Mouse (Mus musculus): ENCODE measurements around the gene Tyk2.

Gene Tyk2

DNA sequence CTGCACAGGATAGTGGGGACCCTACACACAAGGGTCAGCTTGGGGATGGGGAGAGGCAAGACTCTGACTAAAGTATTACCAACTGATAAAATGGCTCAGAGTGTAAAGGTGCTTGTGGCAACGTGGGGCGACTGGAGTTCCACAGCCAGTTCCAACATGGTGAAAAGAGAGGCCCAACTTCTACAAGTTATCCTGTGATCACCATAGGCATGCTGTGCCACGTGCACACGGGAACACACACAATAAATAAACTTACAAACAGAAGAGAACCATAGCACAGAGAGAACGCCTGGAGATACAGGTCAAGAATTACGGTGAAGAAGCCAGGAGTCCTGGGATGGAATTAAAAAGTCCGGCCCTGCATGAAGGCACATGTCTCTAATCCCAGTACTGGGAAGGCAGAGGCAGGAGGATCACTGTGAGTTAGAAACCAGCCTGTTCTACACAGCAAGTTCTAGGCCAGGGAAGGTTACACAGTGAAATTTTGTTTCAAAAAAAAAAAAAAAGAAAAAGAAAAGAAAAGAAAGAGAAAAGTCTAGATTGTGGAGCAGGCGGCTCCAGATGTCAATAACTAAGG is 18.1 kb upstream of the Tyk2 start:
- no peak for DNase-seq

DNA sequence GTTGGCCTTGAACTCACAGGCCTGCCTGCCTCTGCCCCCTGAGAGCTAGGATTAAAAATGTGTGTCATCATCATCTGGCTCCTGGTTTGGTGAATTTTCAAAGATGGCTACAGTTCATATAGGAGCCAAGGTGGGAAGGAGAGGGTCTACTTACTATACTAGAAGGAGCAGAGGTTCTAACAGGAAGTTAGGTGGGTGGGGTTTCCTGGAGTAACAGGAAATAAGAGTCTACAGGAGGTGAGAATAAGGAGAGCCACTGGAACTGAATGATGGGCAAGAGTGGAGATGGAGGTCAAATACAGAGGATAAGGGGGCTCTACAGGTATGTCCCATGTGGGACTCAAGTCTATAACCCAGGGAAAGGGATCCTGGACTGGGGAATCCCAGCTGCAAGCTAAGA is 17.4 kb upstream of the Tyk2 start:
- DNase-seq = no peak

- DNase-seq = peak; percentile 55
Observed at GRCm38 (mm10) chr9:21146722-21147121, 15.7 kb upstream of the Tyk2 start.

DNA sequence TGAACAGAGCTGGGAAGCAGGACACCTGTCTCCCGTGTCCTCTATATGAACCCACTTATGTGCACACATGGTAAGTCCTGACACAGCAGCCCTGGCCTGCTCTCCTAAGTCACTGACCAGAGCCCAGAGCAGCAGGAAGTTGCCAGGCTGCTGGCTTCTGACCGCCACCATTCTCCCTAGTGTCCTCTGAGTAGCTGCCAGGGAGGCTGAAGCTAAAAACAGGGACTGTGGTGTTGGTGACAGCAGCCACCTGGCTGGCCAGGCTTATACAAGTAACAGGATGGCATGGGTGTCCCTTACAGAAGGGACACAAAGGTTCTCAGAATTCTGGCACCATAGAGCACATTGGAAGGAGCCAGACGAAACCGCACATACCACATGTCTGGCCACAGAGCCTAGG is 14.4 kb upstream of the Tyk2 start:
- DNase-seq = no peak

DNA sequence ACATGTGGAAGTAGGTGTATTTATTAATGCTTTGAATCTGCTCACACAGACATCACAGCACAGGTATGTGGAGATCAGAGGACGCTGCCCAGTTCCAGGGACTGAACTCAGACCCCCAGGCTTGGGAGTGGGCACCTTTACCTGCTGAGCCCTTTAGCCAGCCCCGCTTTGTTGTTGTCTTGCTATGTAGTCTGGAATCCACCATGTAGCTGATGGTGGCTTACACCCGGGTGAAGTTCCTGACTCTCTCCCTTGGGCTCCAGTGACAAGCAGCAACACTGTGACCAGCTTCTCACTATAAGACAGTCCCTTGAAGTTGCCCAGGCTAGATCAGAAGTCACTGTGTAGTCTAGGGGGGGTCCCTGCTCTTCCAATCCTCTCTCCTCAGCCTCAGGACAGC is 13.3 kb upstream of the Tyk2 start:
- DNase-seq = no peak

- no peak for DNase-seq
Observed at GRCm38 (mm10) chr9:21141922-21142321, 10.9 kb upstream of the Tyk2 start.

GRCm38 (mm10) chr9:21138386-21138785 is 7.3 kb upstream of the Tyk2 start:
- no peak for DNase-seq

- DNase-seq = peak; percentile 70
Observed at GRCm38 (mm10) chr9:21137229-21137628, 6.2 kb upstream of the Tyk2 start.

GRCm38 (mm10) chr9:21136401-21136800 is 5.4 kb upstream of the Tyk2 start:
- peak; percentile 39 for DNase-seq

DNA sequence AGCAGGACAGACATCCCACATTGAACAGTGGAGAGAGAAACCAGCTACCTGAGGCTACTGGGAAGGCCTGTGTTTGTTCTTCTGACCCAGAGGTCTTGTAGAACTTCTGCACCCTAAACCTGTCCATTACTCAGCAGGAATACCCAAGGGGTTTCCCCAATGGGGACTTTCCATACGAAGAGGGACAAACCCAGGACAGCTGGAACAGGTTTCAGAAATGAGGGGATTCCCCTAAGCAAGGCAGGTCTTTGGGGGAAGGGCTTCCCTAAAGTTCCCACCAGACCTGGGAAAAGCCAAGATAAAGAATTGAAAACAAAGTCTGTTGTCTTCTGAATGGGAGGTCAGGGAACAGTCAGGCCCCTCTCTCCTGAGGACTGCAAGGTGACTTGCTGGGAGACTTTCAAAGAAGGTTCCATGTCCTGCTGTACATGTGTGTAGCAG is 4.9 kb upstream of the Tyk2 start:
- DNase-seq = no peak

- DNase-seq = no peak
Observed at GRCm38 (mm10) chr9:21135329-21135890, 4.4 kb upstream of the Tyk2 start.

DNA sequence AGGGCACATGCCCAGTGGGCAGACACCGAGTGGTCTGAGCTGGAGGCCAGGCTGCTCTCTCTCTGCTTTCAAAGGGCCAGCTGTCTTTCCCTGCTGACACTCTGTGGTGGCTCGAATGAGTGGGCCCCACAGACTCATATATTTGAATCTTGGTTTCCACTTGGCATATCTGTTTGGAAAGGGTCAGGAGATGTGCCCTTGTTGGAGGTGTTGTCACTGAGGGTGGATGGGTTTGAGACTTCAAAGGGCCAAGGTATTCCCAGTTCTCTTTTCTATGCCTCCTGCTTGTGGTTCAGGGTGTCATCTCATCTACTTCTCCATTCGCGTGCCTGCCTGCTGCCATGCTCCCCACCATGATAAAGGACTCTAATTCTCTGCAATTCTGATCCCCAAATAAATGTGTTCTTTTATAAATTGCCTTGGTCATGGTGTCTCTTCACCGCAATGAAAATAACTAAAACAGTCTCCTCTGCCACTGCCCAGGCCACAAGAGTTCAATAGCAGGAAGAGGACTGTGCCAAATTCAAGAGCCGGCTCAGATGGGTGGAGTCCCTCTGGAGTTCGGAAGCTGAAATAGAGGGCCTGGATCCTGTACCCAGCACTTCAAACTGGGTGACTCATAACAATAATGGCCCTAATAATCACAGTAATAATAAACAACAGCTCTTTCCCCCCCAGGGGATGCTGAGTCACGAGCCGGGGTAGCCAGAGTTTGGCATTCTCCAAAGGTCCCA is 3.7 kb upstream of the Tyk2 start:
- peak; percentile 49 for DNase-seq

GRCm38 (mm10) chr9:21133064-21133707 is 2.1 kb upstream of the Tyk2 start:
- DNase-seq = no peak

- DNase-seq = peak; percentile 39
Observed at GRCm38 (mm10) chr9:21132102-21132775, 1.2 kb upstream of the Tyk2 start.

- no peak for DNase-seq
Observed at GRCm38 (mm10) chr9:21126259-21126627, 4.8 kb downstream of the Tyk2 start.

- no peak for DNase-seq
Observed at GRCm38 (mm10) chr9:21125502-21126258, 5.4 kb downstream of the Tyk2 start.

- DNase-seq = no peak
Observed at GRCm38 (mm10) chr9:21124837-21125236, 6.2 kb downstream of the Tyk2 start.

DNA sequence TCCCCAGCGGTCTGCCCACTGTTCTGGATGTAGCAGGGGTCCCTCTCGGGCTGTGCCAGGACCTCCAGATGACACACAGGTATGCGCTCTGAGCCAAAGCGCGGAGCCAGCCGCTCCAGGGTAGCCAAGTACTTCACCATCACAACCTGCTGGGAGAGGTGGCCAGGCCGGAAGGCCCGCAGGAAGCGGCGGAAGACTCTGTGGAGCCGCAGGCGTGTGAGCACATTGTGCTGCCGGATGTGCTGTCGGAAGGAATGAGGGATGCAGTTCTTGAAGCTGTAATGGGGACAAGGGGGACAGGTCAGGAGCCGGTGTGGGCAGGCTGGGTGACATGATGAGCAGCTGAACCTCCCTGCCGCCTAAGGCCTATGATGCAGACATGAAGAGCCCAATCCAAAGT is 9.6 kb downstream of the Tyk2 start:
- DNase-seq = peak; percentile 38

DNA sequence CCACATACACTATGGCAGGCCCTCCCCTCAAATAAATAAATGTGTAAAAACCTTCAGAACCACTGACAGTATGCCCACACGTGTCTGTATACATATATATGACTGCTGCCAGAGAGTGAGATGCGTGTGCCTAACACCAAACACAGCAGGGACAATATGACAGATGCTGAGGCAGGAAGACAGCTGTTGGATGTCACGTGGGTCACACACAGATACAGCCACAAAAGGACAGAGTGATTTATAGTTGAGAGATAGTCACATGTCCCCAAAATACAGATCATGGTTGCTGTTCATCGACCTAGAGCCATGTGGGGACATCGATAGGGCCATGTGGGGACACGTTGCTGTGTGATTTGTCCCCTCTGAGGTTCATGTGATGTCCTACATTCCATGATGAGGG is 14.0 kb downstream of the Tyk2 start:
- no peak for DNase-seq

DNA sequence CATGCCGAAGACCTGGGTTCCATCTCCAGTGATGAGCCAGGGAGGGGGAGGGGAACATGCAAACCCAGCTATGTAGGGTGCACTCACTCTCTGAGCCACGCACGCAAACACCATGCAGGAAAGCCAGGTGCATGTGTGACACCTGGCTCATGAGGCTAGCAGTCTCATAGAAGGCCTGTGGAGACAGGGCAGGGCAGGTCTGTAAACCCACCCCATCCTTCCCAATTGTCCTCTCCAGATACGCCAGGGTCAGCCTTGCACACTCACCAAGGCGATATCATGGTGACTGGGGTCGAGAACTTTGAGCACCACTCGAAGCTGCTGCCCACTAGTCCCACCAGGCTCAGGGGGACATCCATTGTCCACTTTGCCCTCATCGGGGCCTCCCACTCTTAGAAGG is 15.9 kb downstream of the Tyk2 start:
- no peak for DNase-seq

DNA sequence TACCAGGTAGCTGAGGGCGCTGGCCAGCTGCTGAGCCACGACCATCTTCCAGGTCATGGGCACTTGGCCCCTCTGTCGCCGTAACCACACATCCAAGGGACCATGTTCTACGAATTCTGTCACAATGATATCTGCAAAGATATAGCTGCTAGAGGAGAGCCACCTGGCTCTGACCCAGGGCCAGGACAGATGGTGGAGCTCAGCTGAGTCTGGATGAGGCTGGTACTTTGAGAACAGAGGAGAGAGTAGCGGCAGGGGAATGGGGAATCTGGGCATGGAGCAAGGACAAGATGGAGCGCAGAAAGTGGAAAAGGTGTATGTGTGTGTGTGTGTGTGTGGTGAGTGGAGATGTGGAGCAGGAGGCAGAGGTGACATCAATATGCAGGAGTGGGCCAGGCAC is 16.9 kb downstream of the Tyk2 start:
- DNase-seq = no peak

GRCm38 (mm10) chr9:21113751-21114150 is 17.3 kb downstream of the Tyk2 start:
- DNase-seq = no peak

Measured in kidney, postnatal 14 days (tissue).